Mouse (Mus musculus) Patski (cell line): ENCODE data around the gene Rhbdf1. TPM values are rescaled to one million over a fixed set of nuclear protein-coding genes. Genes with fewer than 3 reads are reported as not detected.
A peak's percentile ranks its signal among the peaks of the same experiment; 100 is the strongest.

Experiments
- ATAC-seq: fragments of 100-300 bp; one replicate; pipeline ENCODE4 v1.8.0; 2021
- CTCF ChIA-PET: fragments of 350-600 bp; sonication (Branson Sonifier 250); formaldehyde crosslinking; loops from one replicate; lab custom pipeline; 2022; ENCODE audit warnings: inconsistent platforms; lab: Charles Lee
- POLR2A ChIA-PET: fragments of 350-600 bp; sonication (Branson Sonifier 250); formaldehyde crosslinking; loops from one replicate; lab custom pipeline; 2022; ENCODE audit warnings: antibody characterized with exemption, inconsistent platforms; lab: Charles Lee
- DNase-seq: peaks from one replicate; pipeline ENCODE4 v3.0.0-alpha.2; 2011; ENCODE audit warnings: low read depth, low spot score
- H3K27me3 ChIP-seq: fragments of 371-371 bp; one replicate; pipeline ENCODE4 v1.5.1; 2021
- CTCF ChIP-seq: fragments of 100-300 bp; IDR thresholded peaks from one replicate; pipeline ENCODE4 v1.5.1; 2021
- in situ Hi-C: fragments of 300-500 bp; cut with MboI; formaldehyde crosslinking; loops from 3 replicates; pipeline ENCODE4 v1.11.1; 2018; ENCODE audit warnings: low pct_unique_long_range_greater_than_20kb, mixed read lengths
- polyA plus RNA-seq: library from polyadenylated mRNA; unstranded; gene quantifications from one replicate; pipeline ENCODE4 v1.2.3, GENCODE M21; 2021

The Rhbdf1 gene
- polyA plus RNA-seq, 1 experiment from 2014 or later = 50.8 TPM

- no peak for ATAC-seq
- no peak for DNase-seq
- CTCF ChIA-PET = interaction anchor here (1.1 to 1.7 kb wide), 5 partner anchors 8 to 23 kb away, joined by 3 to 4 read pairs (median 3); partner anchors contain the start of gene Rhbdf1
Observed at GRCm38 (mm10) chr11:32232848-32233247, 10.7 kb upstream of the Rhbdf1 start.

DNA sequence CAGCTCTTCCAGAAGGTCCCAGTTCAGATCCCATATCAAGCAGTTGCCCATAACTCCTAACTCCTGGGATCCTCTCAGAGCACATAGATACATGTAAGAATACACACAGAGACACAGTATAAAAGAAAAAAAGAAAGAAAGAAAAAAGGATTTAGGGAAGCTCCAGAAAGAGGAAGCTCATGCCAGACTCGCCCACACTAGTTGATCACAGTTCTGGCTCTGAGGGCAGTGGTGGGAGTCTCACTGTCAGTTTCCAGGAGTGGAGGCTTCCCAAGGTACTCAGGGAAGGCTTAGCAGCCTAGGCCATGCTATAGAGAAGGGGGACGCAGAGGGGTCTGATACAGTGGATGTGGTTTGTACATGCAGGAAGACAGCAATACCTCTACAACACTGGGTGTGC lies 9.0 kb upstream of the Rhbdf1 start:
- no peak for DNase-seq
- TF ChIP-seq CTCF = no peak
- ChIA-PET CTCF (interaction anchor here (1.3 to 2.6 kb wide), 3 partner anchors 10 to 49 kb away, joined by 3 to 10 read pairs (median 4); no protein-coding TSS in a partner anchor), POLR2A (no interaction called here)
- in situ Hi-C loops = no loop called here
- no peak for ATAC-seq
- no peaks in the 10 kb centered on the region for H3K27me3 ChIP-seq

More at GRCm38 (mm10) chr11:32232848-32233247, 10.7 kb upstream of the Rhbdf1 start:
- POLR2A ChIA-PET = no interaction called here
- no peak for TF ChIP-seq CTCF
- in situ Hi-C loops = no loop called here
- no peaks in the 10 kb centered on the region for H3K27me3 ChIP-seq

GRCm38 (mm10) chr11:32230220-32230619 lies 8.1 kb upstream of the Rhbdf1 start:
- H3K27me3 ChIP-seq = no peaks in the 10 kb centered on the region
- in situ Hi-C loops = no loop called here
- TF ChIP-seq CTCF = no peak
- POLR2A ChIA-PET = interaction anchor here (1.4 kb wide), 1 partner anchor 11 kb away, joined by 4 read pairs; no protein-coding TSS in a partner anchor
- ATAC-seq (no peak), DNase-seq (no peak)
- CTCF ChIA-PET = interaction anchor here (1.3 to 2.6 kb wide), 3 partner anchors 10 to 48 kb away, joined by 3 to 10 read pairs (median 4); no protein-coding TSS in a partner anchor

- ATAC-seq = no peak
- in situ Hi-C loops = no loop called here
- no peak for TF ChIP-seq CTCF
- CTCF ChIA-PET = no interaction called here
- DNase-seq = no peak
- POLR2A ChIA-PET = no interaction called here
- H3K27me3 ChIP-seq = no peaks in the 10 kb centered on the region
Observed at GRCm38 (mm10) chr11:32228292-32228845, 6.3 kb upstream of the Rhbdf1 start.

DNA sequence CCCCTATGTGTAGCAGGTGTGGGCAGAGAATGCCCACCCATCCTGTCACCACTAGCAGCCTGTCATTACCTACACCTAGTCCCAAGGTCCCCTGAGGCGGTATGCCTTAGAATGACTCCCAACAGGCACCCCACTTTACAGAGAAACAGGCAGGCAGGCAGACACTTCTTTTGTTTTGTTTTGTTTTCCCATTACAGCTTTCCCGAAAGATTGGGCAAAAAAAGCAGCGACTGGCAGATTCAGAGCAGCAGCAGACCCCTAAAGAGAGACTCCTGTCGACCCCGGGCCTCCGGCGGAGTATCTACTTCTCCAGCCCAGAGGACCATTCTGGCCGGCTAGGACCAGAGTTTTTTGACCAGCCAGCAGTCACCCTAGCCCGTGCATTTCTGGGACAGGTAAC lies 5.5 kb upstream of the Rhbdf1 start:
- ATAC-seq (no peak), DNase-seq (no peak)
- in situ Hi-C loops = no loop called here
- TF ChIP-seq CTCF = no peak
- CTCF ChIA-PET = interaction anchor here (1.3 kb wide), 1 partner anchor 10 kb away, joined by 6 read pairs; no protein-coding TSS in a partner anchor
- POLR2A ChIA-PET = interaction anchor here (1.4 to 2.2 kb wide), 4 partner anchors 8 to 39 kb away, joined by 3 to 8 read pairs (median 4); no protein-coding TSS in a partner anchor
- H3K27me3 ChIP-seq = no peaks in the 10 kb centered on the region

DNA sequence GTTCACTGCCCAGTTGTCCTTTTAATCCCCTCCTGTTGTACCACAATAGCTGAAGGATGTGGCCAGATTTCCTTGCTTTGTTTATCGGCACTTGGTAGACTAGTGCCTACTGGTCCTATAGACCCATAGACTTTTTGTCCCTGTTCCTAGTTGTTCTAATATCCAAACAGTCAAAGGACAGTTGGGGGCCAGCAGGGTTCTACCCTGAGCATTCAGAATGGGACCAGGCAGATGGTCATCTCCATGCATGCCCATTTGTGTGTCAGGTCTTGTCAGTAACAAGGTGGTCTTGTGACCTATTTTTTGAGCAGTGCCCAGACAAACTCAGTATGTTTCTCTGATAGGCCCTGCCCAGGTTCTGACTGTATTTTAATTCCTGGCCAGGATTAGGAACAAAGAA lies 4.9 kb upstream of the Rhbdf1 start:
- CTCF ChIA-PET = interaction anchor here (1.3 kb wide), 1 partner anchor 10 kb away, joined by 6 read pairs; no protein-coding TSS in a partner anchor
- no peak for ATAC-seq

DNA sequence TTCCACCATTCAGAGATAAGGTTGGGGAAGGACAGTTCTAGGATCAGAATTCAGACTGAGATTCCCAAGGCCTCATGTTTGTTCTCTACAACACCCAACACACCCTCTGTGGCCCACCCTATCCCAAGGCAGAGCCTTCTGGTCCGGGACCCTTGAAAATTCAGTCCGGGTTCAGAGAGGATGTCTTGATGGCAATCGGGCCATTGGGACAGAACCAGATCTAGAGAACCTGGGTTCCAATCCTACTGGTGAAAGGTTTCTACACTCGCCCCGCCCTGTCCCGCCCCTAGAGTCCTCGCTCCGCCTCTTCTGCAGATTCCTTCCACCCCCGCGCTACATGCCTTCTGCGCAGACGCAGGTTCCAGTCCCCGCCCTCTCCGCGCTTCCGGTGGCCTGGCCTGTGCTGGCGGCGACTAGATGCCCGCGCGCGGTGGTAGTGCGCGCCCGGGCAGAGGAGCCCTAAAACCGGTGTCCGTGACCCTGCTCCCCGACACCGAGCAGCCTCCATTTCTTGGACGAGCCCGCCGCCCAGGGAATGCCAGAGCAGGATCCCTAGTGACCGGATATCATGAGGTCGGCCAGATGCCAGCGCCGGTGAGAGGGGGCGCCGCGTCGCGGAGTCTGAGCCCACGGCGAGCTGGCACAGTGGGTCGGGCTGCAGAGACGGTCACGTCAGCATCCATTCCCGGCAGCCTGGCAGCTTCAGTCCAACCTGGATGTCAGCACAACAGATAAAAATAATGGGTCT lies 4.2 kb upstream of the Rhbdf1 start, which contains the start of gene Mpg:
Gene Mpg, plus strand, starts transcription at position 382 of the 748 bp plus-strand sequence.
- ATAC-seq (peak; percentile 37), DNase-seq (no peak)
- in situ Hi-C loops = no loop called here
- ChIA-PET CTCF (interaction anchor here (1.3 kb wide), 1 partner anchor 11 kb away, joined by 6 read pairs; no protein-coding TSS in a partner anchor), POLR2A (interaction anchor here (0.8 to 2.2 kb wide), 5 partner anchors 8 to 41 kb away, joined by 3 to 8 read pairs (median 4); no protein-coding TSS in a partner anchor)
- no peak for TF ChIP-seq CTCF
- no peaks in the 10 kb centered on the region for H3K27me3 ChIP-seq

More for the DNA sequence above, 4.9 kb upstream of the Rhbdf1 start:
- no peak for DNase-seq
- no peaks in the 10 kb centered on the region for H3K27me3 ChIP-seq
- TF ChIP-seq CTCF = no peak
- in situ Hi-C loops = no loop called here
- POLR2A ChIA-PET = interaction anchor here (0.8 to 2.2 kb wide), 5 partner anchors 9 to 40 kb away, joined by 3 to 8 read pairs (median 4); no protein-coding TSS in a partner anchor

GRCm38 (mm10) chr11:32225222-32226104 lies 3.4 kb upstream of the Rhbdf1 start:
- DNase-seq (no peak), ATAC-seq (no peak)
- ChIA-PET CTCF (interaction anchor here (0.7 to 3.0 kb wide), 4 partner anchors 7 to 73 kb away, joined by 3 to 9 read pairs (median 4); no protein-coding TSS in a partner anchor), POLR2A (interaction anchor here (0.5 to 2.2 kb wide), 3 partner anchors 11 to 1425 kb away, joined by 3 to 15 read pairs (median 8); no protein-coding TSS in a partner anchor)
- no peak for TF ChIP-seq CTCF
- in situ Hi-C loops = no loop called here
- H3K27me3 ChIP-seq = no peaks in the 10 kb centered on the region

DNA sequence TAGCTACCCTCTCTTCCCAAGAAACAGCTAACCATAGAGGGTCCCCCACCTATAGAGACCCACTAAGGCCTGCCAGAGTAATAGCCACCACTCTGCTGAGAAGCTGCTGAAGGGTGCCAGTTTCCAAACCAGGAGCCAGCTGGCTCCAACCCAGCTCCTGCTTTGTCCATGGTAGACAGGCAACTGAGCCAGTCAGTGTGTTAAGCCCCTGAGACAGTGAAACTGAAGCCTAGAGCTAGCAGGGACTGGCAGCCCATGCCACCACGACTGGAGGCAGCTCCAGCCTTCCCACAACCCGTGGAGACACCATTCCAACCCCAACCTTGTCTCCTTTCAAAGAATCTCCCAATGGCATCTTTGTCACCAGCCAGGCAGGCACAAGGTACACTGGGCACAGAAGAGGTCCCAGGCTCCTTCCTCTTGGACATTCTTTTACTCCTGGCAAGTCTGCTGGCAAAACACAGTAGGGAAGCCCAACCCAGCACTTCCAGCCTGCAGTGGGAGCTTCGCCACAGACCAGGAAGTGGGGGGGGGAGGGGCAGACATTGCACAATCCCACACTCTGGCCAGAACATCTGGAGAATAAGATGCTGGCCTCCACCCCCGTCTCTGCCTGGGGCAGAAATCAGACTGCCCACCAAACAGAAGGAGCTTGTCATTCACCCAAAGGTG lies 2.5 kb upstream of the Rhbdf1 start:
- POLR2A ChIA-PET = interaction anchor here (0.6 to 1.4 kb wide), 2 partner anchors 15 to 36 kb away, joined by 3 read pairs; no protein-coding TSS in a partner anchor
- ATAC-seq = no peak
- CTCF ChIA-PET = interaction anchor here (0.7 to 3.0 kb wide), 5 partner anchors 8 to 74 kb away, joined by 3 to 9 read pairs (median 4); no protein-coding TSS in a partner anchor

More for the DNA sequence above, 2.5 kb upstream of the Rhbdf1 start:
- no peak for TF ChIP-seq CTCF
- H3K27me3 ChIP-seq = no peaks in the 10 kb centered on the region
- in situ Hi-C loops = no loop called here
- DNase-seq = no peak
